ENCODE assay signal across 26 mouse cellular contexts in genomic region chr2:147424582-147425255, GRCm38 (mm10).
DNase-seq lines count a peak whose midpoint lies in the region; ATAC-seq and TF ChIP-seq lines count a peak whose summit lies in the region.
"Had no signal": no experiment of that assay in that cellular context is flagged by ENCODE, and none has a peak within 500 bp of the region (broad histone marks: within the 10 kb centered on the region; RNA-seq: fewer than 3 reads in every experiment).

No protein-coding gene starts in this region.

- H3K27me3 ChIP-seq in hindbrain, embryonic 10.5 days (ENCODE audit: insufficient read depth, poor library complexity, severe bottlenecking): no peaks in the 10 kb centered on the region
- no peaks in the 10 kb centered on the region for H3K27me3 ChIP-seq in hindbrain, postnatal 0 days (ENCODE audit: insufficient read depth, low read length)
- no peaks in the 10 kb centered on the region for H3K27me3 ChIP-seq in lung, embryonic 14.5 days (ENCODE audit: insufficient read depth, low read length)
- H3K27me3 ChIP-seq in embryonic facial prominence, embryonic 11.5 days (ENCODE audit: control insufficient read depth, insufficient read depth, low read length): no peaks in the 10 kb centered on the region
- H3K27me3 ChIP-seq in midbrain, embryonic 16.5 days (ENCODE audit: control insufficient read depth, insufficient read depth, low read depth, low read length): no peaks in the 10 kb centered on the region
- H3K27me3 ChIP-seq: intestine, embryonic 15.5 days had no signal

- ATAC-seq in hindbrain, postnatal 0 days: no peak
- ATAC-seq in lung, embryonic 14.5 days (ENCODE audit: insufficient read depth): peak; percentile 41; the same call in 1 of the 2 replicates
- no peak for ATAC-seq in embryonic facial prominence, embryonic 11.5 days (replicated peaks; ENCODE audit: insufficient number of reproducible peaks, low FRiP score, low TSS enrichment, low read depth)
- ATAC-seq in midbrain, embryonic 16.5 days: no peak
- ATAC-seq: forebrain, embryonic 14.5 days; hindbrain, embryonic 16.5 days; intestine, embryonic 15.5 days had no signal

- WGBS in hindbrain, embryonic 10.5 days: 36% methylated on average over 10 of the region's 10 CpGs
- WGBS in hindbrain, postnatal 0 days: 42% methylated on average over 10 of the region's 10 CpGs
- WGBS in lung, embryonic 14.5 days: 34% methylated on average over 10 of the region's 10 CpGs
- 22% methylated on average over 10 of the region's 10 CpGs for WGBS in embryonic facial prominence, embryonic 11.5 days
- WGBS in midbrain, embryonic 16.5 days: 54% methylated on average over 10 of the region's 10 CpGs

- no peak overlapping the region for H3K4me3 ChIP-seq in hindbrain, embryonic 10.5 days
- H3K4me3 ChIP-seq in hindbrain, postnatal 0 days (ENCODE audit: low read length): no peak overlapping the region
- no peak overlapping the region for H3K4me3 ChIP-seq in lung, embryonic 14.5 days (ENCODE audit: low read depth, low read length)
- H3K4me3 ChIP-seq in embryonic facial prominence, embryonic 11.5 days (ENCODE audit: low read depth, low read length): no peak overlapping the region
- no peak overlapping the region for H3K4me3 ChIP-seq in midbrain, embryonic 16.5 days (ENCODE audit: low read depth, low read length)
- H3K4me3 ChIP-seq in gastrocnemius, adult 2 months: no peak overlapping the region
- H3K4me3 ChIP-seq: intestine, embryonic 15.5 days; myocyte had no signal

- DNase-seq in hindbrain, embryonic 10.5 days (ENCODE audit: low spot score): peak; percentile 8
- DNase-seq in hindbrain, postnatal 0 days (ENCODE audit: low spot score): no peak
- peak; percentile 14 for DNase-seq in lung, embryonic 14.5 days
- DNase-seq in lung, postnatal 10 days: no peak
- DNase-seq in embryo, embryonic 10.5 days (ENCODE audit: low spot score): peak; percentile 50
- peak; percentile 38 for DNase-seq in embryonic facial prominence, embryonic 11.5 days (ENCODE audit: low spot score)
- no peak for DNase-seq in gastrocnemius, adult 2 months
- DNase-seq: adrenal gland, postnatal 25 days; cerebellum, adult 11-12 months; cerebellum, adult 9-11 months; gastrocnemius, postnatal 36 days; heart, postnatal 14 days; kidney, adult 8-10 months; liver; lung, adult 2 months; right cerebral cortex, adult 18-20 months; thymus, adult 18-20 months; thymus, postnatal 36 days had no signal

- no peaks in the 10 kb centered on the region for H3K36me3 ChIP-seq in hindbrain, embryonic 10.5 days
- no peaks in the 10 kb centered on the region for H3K36me3 ChIP-seq in hindbrain, postnatal 0 days (ENCODE audit: insufficient read depth, low read length)
- H3K36me3 ChIP-seq in lung, embryonic 14.5 days (ENCODE audit: insufficient read depth): no peaks in the 10 kb centered on the region
- H3K36me3 ChIP-seq in embryonic facial prominence, embryonic 11.5 days (replicated peaks; ENCODE audit: control insufficient read depth, insufficient read depth, low read depth, low read length): no peaks in the 10 kb centered on the region
- no peaks in the 10 kb centered on the region for H3K36me3 ChIP-seq in midbrain, embryonic 16.5 days (ENCODE audit: control insufficient read depth, insufficient read depth, low read length)
- H3K36me3 ChIP-seq: intestine, embryonic 15.5 days had no signal

- H3K4me1 ChIP-seq in hindbrain, embryonic 10.5 days (replicated peaks): peaks cover 5% of the 10 kb centered on the region; the same call in 1 of the 2 replicates
- no peaks in the 10 kb centered on the region for H3K4me1 ChIP-seq in hindbrain, postnatal 0 days (ENCODE audit: insufficient read depth, low read length)
- no peaks in the 10 kb centered on the region for H3K4me1 ChIP-seq in lung, embryonic 14.5 days (ENCODE audit: insufficient read depth)
- no peaks in the 10 kb centered on the region for H3K4me1 ChIP-seq in embryonic facial prominence, embryonic 11.5 days (ENCODE audit: control insufficient read depth, insufficient read depth, low read length)
- no peaks in the 10 kb centered on the region; the same call in 1 of the 2 replicates for H3K4me1 ChIP-seq in midbrain, embryonic 16.5 days (ENCODE audit: control insufficient read depth, insufficient read depth, low read length)
- H3K4me1 ChIP-seq: intestine, embryonic 15.5 days had no signal

- H3K9ac ChIP-seq in hindbrain, postnatal 0 days (replicated peaks; ENCODE audit: low read length): no peak overlapping the region
- H3K9ac ChIP-seq in lung, embryonic 14.5 days: no peak overlapping the region
- H3K9ac ChIP-seq in embryonic facial prominence, embryonic 11.5 days (replicated peaks; ENCODE audit: low read length): no peak overlapping the region
- H3K9ac ChIP-seq in midbrain, embryonic 16.5 days (ENCODE audit: low read depth, low read length): no peak overlapping the region
- H3K9ac ChIP-seq: intestine, embryonic 15.5 days; liver, embryonic 14.5 days had no signal

- intact Hi-C loops in gastrocnemius, adult 2 months (cut with DNase I): no loop called here

- no peak overlapping the region for H3K27ac ChIP-seq in hindbrain, embryonic 10.5 days
- H3K27ac ChIP-seq in hindbrain, postnatal 0 days: no peak overlapping the region
- H3K27ac ChIP-seq in lung, embryonic 14.5 days (ENCODE audit: low read depth): no peak overlapping the region
- H3K27ac ChIP-seq in embryonic facial prominence, embryonic 11.5 days (replicated peaks; ENCODE audit: low read depth, low read length): no peak overlapping the region
- H3K27ac ChIP-seq in midbrain, embryonic 16.5 days (ENCODE audit: low read length): no peak overlapping the region
- H3K27ac ChIP-seq in gastrocnemius, adult 2 months: no peak overlapping the region
- H3K27ac ChIP-seq: intestine, embryonic 15.5 days; liver, embryonic 14.5 days; stomach, postnatal 0 days had no signal

- no peaks in the 10 kb centered on the region for H3K9me3 ChIP-seq in hindbrain, embryonic 10.5 days
- no peaks in the 10 kb centered on the region for H3K9me3 ChIP-seq in hindbrain, postnatal 0 days (ENCODE audit: low read length)
- no peaks in the 10 kb centered on the region for H3K9me3 ChIP-seq in lung, embryonic 14.5 days (ENCODE audit: low read depth, low read length)
- no peaks in the 10 kb centered on the region for H3K9me3 ChIP-seq in embryonic facial prominence, embryonic 11.5 days (replicated peaks; ENCODE audit: control insufficient read depth, low read length)
- H3K9me3 ChIP-seq in midbrain, embryonic 16.5 days (replicated peaks; ENCODE audit: control insufficient read depth, low read length, poor library complexity, severe bottlenecking): no peaks in the 10 kb centered on the region
- H3K9me3 ChIP-seq: intestine, embryonic 15.5 days had no signal

- no peak overlapping the region for H3K4me2 ChIP-seq in hindbrain, postnatal 0 days (ENCODE audit: low read depth, low read length)
- H3K4me2 ChIP-seq in lung, embryonic 14.5 days: no peak overlapping the region
- no peak overlapping the region for H3K4me2 ChIP-seq in embryonic facial prominence, embryonic 11.5 days (ENCODE audit: low read depth, low read length)
- no peak overlapping the region for H3K4me2 ChIP-seq in midbrain, embryonic 16.5 days (ENCODE audit: low read length)
- H3K4me2 ChIP-seq: intestine, embryonic 15.5 days; midbrain, embryonic 11.5 days had no signal

- TF ChIP-seq CTCF in hindbrain, postnatal 0 days (IDR thresholded peaks at IDR 0.05; ENCODE audit: low read depth): no peak
- no peak for TF ChIP-seq CTCF in lung, embryonic 14.5 days (IDR thresholded peaks at IDR 0.05; ENCODE audit: low read depth)
- no peak for TF ChIP-seq CTCF in gastrocnemius, adult 2 months (IDR thresholded peaks at IDR 0.05)

Comparison
In these comparisons a context has a peak if more than half of its experiments do, and no peak if none do; other contexts are left out.
1. DNase-seq: peak in hindbrain, embryonic 10.5 days (single experiment), lung, embryonic 14.5 days (single experiment), embryo, embryonic 10.5 days (single experiment) and embryonic facial prominence, embryonic 11.5 days (single experiment); none in hindbrain, postnatal 0 days (single experiment), lung, postnatal 10 days (single experiment) and gastrocnemius, adult 2 months (single experiment).